Mouse (Mus musculus): Measurements from ENCODE around the gene Triobp. TPM values are rescaled to one million over a fixed set of nuclear protein-coding genes. Genes with fewer than 3 reads are reported as not detected.
A peak's percentile ranks its signal among the peaks of the same experiment; 100 is the strongest.

The Triobp gene
- polyA plus RNA-seq, 1 experiment from 2014 or later = 49.5 TPM

DNA sequence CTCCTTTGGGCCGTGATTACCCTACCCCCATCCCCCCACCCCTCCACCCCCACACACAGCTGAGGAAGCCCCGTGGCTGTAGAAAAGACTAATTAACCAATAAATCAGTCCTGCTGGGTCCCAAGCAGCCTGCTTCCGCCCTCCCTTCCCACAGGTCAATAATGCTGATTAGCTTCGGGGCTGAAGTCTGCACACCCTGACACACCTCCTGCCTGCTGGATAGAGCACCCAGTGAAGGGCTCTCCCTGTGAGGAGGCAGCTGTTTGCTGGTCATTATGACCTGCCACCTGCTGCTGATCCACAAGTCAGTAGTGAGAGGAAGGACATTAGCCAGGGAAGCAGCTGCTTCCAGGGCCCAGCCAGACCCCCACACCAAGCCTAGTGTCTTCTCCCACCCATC, 97.3 kb downstream of the Triobp start:
- Histone ChIP-seq H3K4me2 (no peak overlapping the region), H3K4me1 (ENCODE audit: control insufficient read depth, insufficient read depth, low read length) (peaks cover 14% of the 10 kb centered on the region), H3K9ac (ENCODE audit: low read depth, low read length) (no peak overlapping the region), H3K9me3 (replicated peaks; ENCODE audit: control insufficient read depth, low read length) (no peaks in the 10 kb centered on the region), H3K27me3 (ENCODE audit: control insufficient read depth, insufficient read depth, low read length) (peaks cover 50% of the 10 kb centered on the region), H3K27ac (ENCODE audit: low read depth, low read length) (no peak overlapping the region), H3K4me3 (ENCODE audit: low read depth, low read length) (no peak overlapping the region), H3K36me3 (ENCODE audit: control insufficient read depth, insufficient read depth, low read length) (no peaks in the 10 kb centered on the region)
- no peak for ATAC-seq (replicated peaks; ENCODE audit: insufficient number of reproducible peaks, low FRiP score, low TSS enrichment)
- WGBS (ENCODE audit: insufficient replicate concordance) = 23% methylated on average over 4 of the region's 4 CpGs

DNA sequence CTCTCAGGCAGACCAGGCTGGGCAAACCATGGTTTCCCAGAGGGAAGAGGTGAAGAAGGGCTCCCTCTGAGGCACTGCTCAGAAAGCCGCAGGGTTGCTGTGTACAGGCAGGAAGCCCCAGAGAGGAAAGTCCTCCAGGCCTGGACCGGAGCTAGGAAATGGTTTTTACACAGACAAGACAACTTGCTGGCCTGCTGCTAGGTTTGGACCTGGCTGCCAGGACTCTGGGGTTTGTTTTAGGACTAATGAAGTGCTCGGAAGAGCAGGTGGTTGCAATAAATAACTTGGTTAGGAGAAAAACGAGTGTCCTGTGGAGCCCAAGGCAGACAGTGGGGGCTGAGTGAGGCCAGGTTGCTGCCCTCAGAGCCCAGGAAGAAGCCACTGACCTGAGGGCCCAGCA, 100.7 kb downstream of the Triobp start:
- 80% methylated on average over 4 of the region's 4 CpGs for WGBS (ENCODE audit: insufficient replicate concordance)
- Histone ChIP-seq H3K4me2 (no peak overlapping the region), H3K27me3 (ENCODE audit: control insufficient read depth, insufficient read depth, low read length) (peaks cover 17% of the 10 kb centered on the region), H3K9me3 (replicated peaks; ENCODE audit: control insufficient read depth, low read length) (no peaks in the 10 kb centered on the region), H3K36me3 (ENCODE audit: control insufficient read depth, insufficient read depth, low read length) (no peaks in the 10 kb centered on the region), H3K4me3 (ENCODE audit: low read depth, low read length) (no peak overlapping the region), H3K4me1 (ENCODE audit: control insufficient read depth, insufficient read depth, low read length) (peaks cover 1% of the 10 kb centered on the region), H3K27ac (ENCODE audit: low read depth, low read length) (no peak overlapping the region), H3K9ac (ENCODE audit: low read depth, low read length) (no peak overlapping the region)
- ATAC-seq (replicated peaks; ENCODE audit: insufficient number of reproducible peaks, low FRiP score, low TSS enrichment) = no peak

DNA sequence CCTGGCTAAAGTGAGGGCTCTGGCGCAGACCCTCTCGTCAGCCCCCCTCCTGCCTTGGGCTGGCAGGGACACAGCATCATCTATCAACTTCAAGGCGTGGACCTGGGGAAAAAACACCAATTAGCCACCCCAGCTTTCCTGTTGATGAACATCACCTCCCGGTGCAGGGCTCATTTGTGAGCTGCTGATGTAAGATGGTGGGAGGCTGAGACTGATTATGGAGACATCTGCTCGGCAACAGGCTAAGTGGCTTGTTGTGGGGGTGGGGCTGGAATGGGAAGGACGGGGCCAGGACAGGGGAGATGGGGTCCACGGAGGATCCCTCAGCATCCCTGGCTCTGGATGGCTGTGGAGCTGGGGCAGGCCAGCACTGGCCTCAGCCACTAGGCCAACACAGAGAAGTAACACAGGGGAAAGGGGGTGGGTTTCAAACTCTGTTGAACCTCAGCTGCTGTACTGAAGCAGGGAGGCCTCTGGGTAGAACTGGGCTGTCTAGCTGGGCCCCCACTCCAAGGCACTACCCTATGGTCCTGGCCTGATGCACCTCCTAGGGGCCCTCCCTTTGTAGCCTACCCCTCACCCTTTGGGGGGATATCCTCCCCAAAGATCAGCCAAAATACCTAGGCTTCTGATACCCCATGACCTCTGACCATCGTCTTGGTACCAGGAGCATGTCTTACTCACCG, 102.8 kb downstream of the Triobp start:
- peaks cover 3% of the 10 kb centered on the region; the same call in 1 of the 2 replicates for H3K27me3 ChIP-seq (ENCODE audit: control insufficient read depth, insufficient read depth, low read length)
- 0 out of 2 replicates have a peak, but pooled peaks have one; percentile 36 for ATAC-seq (replicated peaks; ENCODE audit: insufficient number of reproducible peaks, low FRiP score, low TSS enrichment)
- H3K4me3 ChIP-seq (ENCODE audit: low read depth, low read length) = no peak overlapping the region
- H3K4me1 ChIP-seq (ENCODE audit: control insufficient read depth, insufficient read depth, low read length) = no peaks in the 10 kb centered on the region
- no peak overlapping the region for H3K9ac ChIP-seq (ENCODE audit: low read depth, low read length)
- no peaks in the 10 kb centered on the region for H3K9me3 ChIP-seq (replicated peaks; ENCODE audit: control insufficient read depth, low read length)
- H3K27ac ChIP-seq (ENCODE audit: low read depth, low read length) = no peak overlapping the region
- WGBS (ENCODE audit: insufficient replicate concordance) = 58% methylated on average over 9 of the region's 9 CpGs
- no peak overlapping the region for H3K4me2 ChIP-seq
- peaks cover 15% of the 10 kb centered on the region for H3K36me3 ChIP-seq (ENCODE audit: control insufficient read depth, insufficient read depth, low read length)

DNA sequence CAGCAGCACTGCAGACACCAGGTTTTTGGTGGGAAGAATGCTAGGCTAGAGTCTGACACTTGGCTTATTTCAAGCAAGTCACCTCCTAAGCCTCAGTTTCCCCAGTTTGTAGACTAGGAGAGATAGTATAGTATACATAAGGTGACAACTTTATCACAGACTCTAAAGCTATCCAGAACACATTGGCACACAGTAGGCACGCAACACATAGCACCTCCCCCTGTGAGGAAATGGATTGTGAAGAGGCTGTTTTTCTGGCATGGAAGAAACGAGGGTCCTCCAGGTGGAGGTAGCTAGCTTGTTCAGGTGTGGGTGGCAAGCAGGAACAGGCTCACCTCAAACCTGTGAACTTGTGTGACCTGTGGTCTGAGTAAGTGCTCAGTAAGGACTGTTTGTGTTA, 103.4 kb downstream of the Triobp start:
- H3K36me3 ChIP-seq (ENCODE audit: control insufficient read depth, insufficient read depth, low read length) = peaks cover 22% of the 10 kb centered on the region
- H3K4me1 ChIP-seq (ENCODE audit: control insufficient read depth, insufficient read depth, low read length) = no peaks in the 10 kb centered on the region
- no peaks in the 10 kb centered on the region for H3K27me3 ChIP-seq (ENCODE audit: control insufficient read depth, insufficient read depth, low read length)
- no peak for ATAC-seq (replicated peaks; ENCODE audit: insufficient number of reproducible peaks, low FRiP score, low TSS enrichment)
- no peak overlapping the region for H3K4me3 ChIP-seq (ENCODE audit: low read depth, low read length)
- H3K9me3 ChIP-seq (replicated peaks; ENCODE audit: control insufficient read depth, low read length) = no peaks in the 10 kb centered on the region
- no peak overlapping the region for H3K9ac ChIP-seq (ENCODE audit: low read depth, low read length)
- no peak overlapping the region for H3K27ac ChIP-seq (ENCODE audit: low read depth, low read length)
- no peak overlapping the region for H3K4me2 ChIP-seq
- 76% methylated on average over 2 of the region's 2 CpGs for WGBS (ENCODE audit: insufficient replicate concordance)

DNA sequence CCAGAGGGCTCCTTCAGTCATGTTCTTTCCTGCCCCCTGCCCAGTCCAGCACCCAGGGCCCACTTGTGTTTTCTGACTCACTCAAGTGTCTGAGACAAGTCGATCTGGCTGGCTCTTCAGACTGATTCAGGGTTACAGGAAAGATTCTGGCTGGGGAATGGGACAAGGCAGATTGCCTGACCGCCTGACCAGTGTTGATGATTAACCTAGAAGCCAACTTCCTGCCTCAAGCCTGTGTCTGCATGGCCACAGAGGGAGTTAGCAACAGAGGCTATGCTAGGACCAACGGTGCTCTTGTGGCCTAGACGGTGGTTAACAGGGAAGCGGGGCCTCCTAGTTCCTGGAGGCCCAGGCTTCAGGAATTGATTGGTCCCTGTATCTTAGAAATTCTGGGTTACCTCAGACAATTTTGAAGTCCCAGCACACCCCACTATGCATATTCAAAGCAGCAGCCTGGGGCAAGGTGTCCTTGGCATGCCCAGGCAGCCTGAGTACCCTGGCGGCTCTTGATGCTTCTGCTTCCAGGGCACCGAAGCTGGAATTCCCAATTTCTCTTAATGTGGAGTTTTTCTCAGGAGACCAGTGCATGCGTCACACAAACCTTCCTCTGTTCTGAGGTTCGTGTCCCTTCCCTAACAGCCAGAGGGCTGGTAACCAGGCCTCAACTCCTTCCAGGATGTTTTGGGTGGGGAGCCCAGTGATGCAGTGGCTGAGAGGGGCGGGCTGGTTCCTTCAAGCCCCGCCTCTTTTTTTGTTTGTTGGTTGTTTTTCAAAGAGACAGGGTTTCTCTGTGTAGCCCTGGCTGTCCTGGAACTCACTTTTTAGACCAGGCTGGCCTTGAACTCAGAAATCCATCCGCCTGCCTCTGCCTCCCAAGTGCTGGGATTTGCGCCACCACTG, 104.2 kb downstream of the Triobp start:
- Histone ChIP-seq H3K9me3 (replicated peaks; ENCODE audit: control insufficient read depth, low read length) (no peaks in the 10 kb centered on the region), H3K36me3 (ENCODE audit: control insufficient read depth, insufficient read depth, low read length) (peaks cover 29% of the 10 kb centered on the region), H3K27me3 (ENCODE audit: control insufficient read depth, insufficient read depth, low read length) (no peaks in the 10 kb centered on the region), H3K4me1 (ENCODE audit: control insufficient read depth, insufficient read depth, low read length) (no peaks in the 10 kb centered on the region), H3K4me2 (no peak overlapping the region), H3K9ac (ENCODE audit: low read depth, low read length) (no peak overlapping the region), H3K27ac (ENCODE audit: low read depth, low read length) (no peak overlapping the region), H3K4me3 (ENCODE audit: low read depth, low read length) (no peak overlapping the region)
- ATAC-seq (replicated peaks; ENCODE audit: insufficient number of reproducible peaks, low FRiP score, low TSS enrichment) = no peak
- WGBS (ENCODE audit: insufficient replicate concordance) = 65% methylated on average over 13 of the region's 13 CpGs

DNA sequence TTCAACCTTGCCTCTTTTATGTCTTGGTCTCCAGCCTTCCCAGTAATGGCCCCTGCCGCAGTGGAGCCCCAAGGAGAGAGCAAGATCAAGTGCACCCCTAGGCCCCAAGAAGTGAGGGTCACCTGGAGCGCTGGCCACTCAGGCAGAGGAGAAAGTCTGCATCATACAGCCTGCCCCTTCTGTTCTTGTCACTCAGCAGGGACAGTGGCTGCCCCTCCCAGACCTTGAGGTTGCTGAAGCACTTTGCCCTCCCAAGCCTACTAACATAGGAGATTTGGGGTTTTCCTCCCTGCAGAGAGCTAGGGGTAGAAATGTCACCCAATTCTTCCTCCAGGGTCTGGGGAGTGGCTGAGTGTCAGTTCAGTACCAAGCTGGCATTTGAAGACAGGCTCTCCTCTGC, 104.8 kb downstream of the Triobp start:
- no peaks in the 10 kb centered on the region for H3K27me3 ChIP-seq (ENCODE audit: control insufficient read depth, insufficient read depth, low read length)
- H3K9ac ChIP-seq (ENCODE audit: low read depth, low read length) = no peak overlapping the region
- no peak for ATAC-seq (replicated peaks; ENCODE audit: insufficient number of reproducible peaks, low FRiP score, low TSS enrichment)
- H3K4me2 ChIP-seq = no peak overlapping the region
- H3K36me3 ChIP-seq (ENCODE audit: control insufficient read depth, insufficient read depth, low read length) = peaks cover 32% of the 10 kb centered on the region
- no peaks in the 10 kb centered on the region for H3K4me1 ChIP-seq (ENCODE audit: control insufficient read depth, insufficient read depth, low read length)
- no peak overlapping the region for H3K27ac ChIP-seq (ENCODE audit: low read depth, low read length)
- no peaks in the 10 kb centered on the region for H3K9me3 ChIP-seq (replicated peaks; ENCODE audit: control insufficient read depth, low read length)
- no peak overlapping the region for H3K4me3 ChIP-seq (ENCODE audit: low read depth, low read length)
- WGBS (ENCODE audit: insufficient replicate concordance) = 79% methylated on average over 2 of the region's 2 CpGs

Small RNAs within 50 kb of the gene (microRNA-seq; reads per million reads assigned to microRNA genes)
- gene Mir6956 (ENCODE audit: borderline number of aligned reads) = 0.81 reads per million, percentile 9 among the genes with 10 or more reads in this experiment

Other genes with a start within 250 kb of the Triobp start
- not detected in 2 replicates for gene Elfn2, start 229.0 kb upstream of the Triobp start, polyA plus RNA-seq (2014; fragmentation: Nextera tagmentation; extraction: Ambion mirVana)
- 3.0 and 3.7 TPM in 2 replicates for gene Mfng, start 174.2 kb upstream of the Triobp start, polyA plus RNA-seq (2014; fragmentation: Nextera tagmentation; extraction: Ambion mirVana)
- gene Card10, start 144.7 kb upstream of the Triobp start, polyA plus RNA-seq (2014; fragmentation: Nextera tagmentation; extraction: Ambion mirVana) = 3.7 and 4.2 TPM in 2 replicates
- gene Cdc42ep1, start 105.1 kb upstream of the Triobp start, polyA plus RNA-seq (2014; fragmentation: Nextera tagmentation; extraction: Ambion mirVana) = 24.1 and 29.7 TPM in 2 replicates
- gene Lgals2, start 92.2 kb upstream of the Triobp start, polyA plus RNA-seq (2014; fragmentation: Nextera tagmentation; extraction: Ambion mirVana) = 0.49 TPM in 1 of 2 replicates, not detected in the other
- gene Gga1, start 70.5 kb upstream of the Triobp start, polyA plus RNA-seq (2014; fragmentation: Nextera tagmentation; extraction: Ambion mirVana) = 29.3 and 31.7 TPM in 2 replicates
- 0.23 and 0.47 TPM in 2 replicates for gene Gm49510, start 48.1 kb upstream of the Triobp start, polyA plus RNA-seq (2014; fragmentation: Nextera tagmentation; extraction: Ambion mirVana)
- 25.0 and 29.3 TPM in 2 replicates for gene Sh3bp1, start 48.0 kb upstream of the Triobp start, polyA plus RNA-seq (2014; fragmentation: Nextera tagmentation; extraction: Ambion mirVana)
- 24.3 and 25.7 TPM in 2 replicates for gene Pdxp, start 33.8 kb upstream of the Triobp start, polyA plus RNA-seq (2014; fragmentation: Nextera tagmentation; extraction: Ambion mirVana)
- gene Lgals1, start 21.0 kb upstream of the Triobp start, polyA plus RNA-seq (2014; fragmentation: Nextera tagmentation; extraction: Ambion mirVana) = 541 and 566 TPM in 2 replicates
- gene Nol12, start 12.8 kb upstream of the Triobp start, polyA plus RNA-seq (2014; fragmentation: Nextera tagmentation; extraction: Ambion mirVana) = 43.6 and 51.4 TPM in 2 replicates
- gene H1f0, start 80.7 kb downstream of the Triobp start, polyA plus RNA-seq (2014; fragmentation: Nextera tagmentation; extraction: Ambion mirVana) = 74.6 and 178 TPM in 2 replicates
- gene Galr3, start 94.2 kb downstream of the Triobp start, polyA plus RNA-seq (2014; fragmentation: Nextera tagmentation; extraction: Ambion mirVana) = not detected in 2 replicates
- gene Ankrd54, start 115.2 kb downstream of the Triobp start, polyA plus RNA-seq (2014; fragmentation: Nextera tagmentation; extraction: Ambion mirVana) = 28.2 and 28.7 TPM in 2 replicates
- 166 and 189 TPM in 2 replicates for gene Eif3l, start 127.5 kb downstream of the Triobp start, polyA plus RNA-seq (2014; fragmentation: Nextera tagmentation; extraction: Ambion mirVana)
- gene Micall1, start 161.2 kb downstream of the Triobp start, polyA plus RNA-seq (2014; fragmentation: Nextera tagmentation; extraction: Ambion mirVana) = 11.9 and 13.6 TPM in 2 replicates
- 284 and 297 TPM in 2 replicates for gene Polr2f, start 193.3 kb downstream of the Triobp start, polyA plus RNA-seq (2014; fragmentation: Nextera tagmentation; extraction: Ambion mirVana)
- gene 1700088E04Rik, start 193.5 kb downstream of the Triobp start, polyA plus RNA-seq (2014; fragmentation: Nextera tagmentation; extraction: Ambion mirVana) = 7.1 and 8.2 TPM in 2 replicates
- 1.1 and 1.3 TPM in 2 replicates for gene Sox10, start 217.5 kb downstream of the Triobp start, polyA plus RNA-seq (2014; fragmentation: Nextera tagmentation; extraction: Ambion mirVana)

All from heart, embryonic 11.5 days (tissue).